Mouse (Mus musculus): ENCODE measurements around the gene Clec2l.

Gene Clec2l

GRCm38 (mm10) chr6:38721361-38721760, 58.5 kb downstream of the Clec2l start:
- no peak for DNase-seq

GRCm38 (mm10) chr6:38725515-38725914, 62.6 kb downstream of the Clec2l start:
- DNase-seq: no peak

Data from lung, postnatal 14 days (tissue).